Mouse (Mus musculus) midbrain, embryonic 13.5 days (tissue): ENCODE results near the gene Col25a1. TPM values are rescaled to one million over a fixed set of nuclear protein-coding genes. Genes with fewer than 3 reads are reported as not detected.

Experiments
- ATAC-seq: fragments of 200-750 bp; cut with Nextera tagmentation; 2 replicates; pipeline ENCODE4 v1.8.0; 2017; ENCODE audit warnings: mild to moderate bottlenecking, moderate TSS enrichment, moderate library complexity
- H3K27ac ChIP-seq: fragments of 300-500 bp; sonication (generic); 2 replicates; pipeline ENCODE4 v1.5.1; 2015; ENCODE audit warnings: inconsistent platforms, mild to moderate bottlenecking, moderate library complexity
- H3K27me3 ChIP-seq: fragments of 300-500 bp; sonication (generic); 2 replicates; pipeline ENCODE4 v1.6.1; 2015; ENCODE audit warnings: mild to moderate bottlenecking, inconsistent platforms
- H3K36me3 ChIP-seq: fragments of 300-500 bp; sonication (generic); 2 replicates; pipeline ENCODE4 v1.6.1; 2015; ENCODE audit warnings: mild to moderate bottlenecking, inconsistent platforms
- H3K4me1 ChIP-seq: fragments of 300-500 bp; sonication (generic); replicated peaks from 2 replicates; pipeline ENCODE4 v1.6.1; 2015; ENCODE audit warnings: inconsistent platforms
- H3K4me2 ChIP-seq: fragments of 300-500 bp; sonication (generic); replicated peaks from 2 replicates; pipeline ENCODE4 v1.6.1; 2015; ENCODE audit warnings: moderate library complexity, mild to moderate bottlenecking, inconsistent platforms
- H3K4me3 ChIP-seq: fragments of 300-500 bp; sonication (generic); replicated peaks from 2 replicates; pipeline ENCODE4 v1.5.1; 2015; ENCODE audit warnings: mild to moderate bottlenecking, inconsistent platforms
- H3K9ac ChIP-seq: fragments of 300-500 bp; sonication (generic); replicated peaks from 2 replicates; pipeline ENCODE4 v1.6.1; 2015; ENCODE audit warnings: mild to moderate bottlenecking, inconsistent platforms
- H3K9me3 ChIP-seq: fragments of 300-500 bp; sonication (generic); 2 replicates; pipeline ENCODE4 v1.6.1; 2016; ENCODE audit warnings: mild to moderate bottlenecking, inconsistent platforms
- WGBS: fragments of 180-500 bp; shearing (Covaris S2); methylation state at CpG from one replicate; pipeline ENCODE4 v1.1.7; 2015; 5-methylcytosine and 5-hydroxymethylcytosine counted together
- polyA plus RNA-seq: library from polyadenylated mRNA; unstranded; fragments of >200 nt; fragmentation: Nextera tagmentation; extraction: Ambion mirVana; gene quantifications from 2 replicates; pipeline ENCODE4 v1.2.1, GENCODE M21; 2015

The Col25a1 gene
- polyA plus RNA-seq, 1 experiment from 2014 or later: 11.2 TPM

- H3K4me1 ChIP-seq: no peaks in the 10 kb centered on the region; the same call in 1 of the 2 replicates
- H3K27me3 ChIP-seq: no peaks in the 10 kb centered on the region
- H3K9me3 ChIP-seq: no peaks in the 10 kb centered on the region
- H3K9ac ChIP-seq: no peak overlapping the region
- no peaks in the 10 kb centered on the region for H3K36me3 ChIP-seq
- H3K4me2 ChIP-seq: no peak overlapping the region
- 26% methylated on average over 5 of the region's 5 CpGs for WGBS
- H3K27ac ChIP-seq: no peak overlapping the region
- no peak for ATAC-seq
- no peak overlapping the region for H3K4me3 ChIP-seq
Observed at GRCm38 (mm10) chr3:130574652-130575051, 443.4 kb downstream of the Col25a1 start.

DNA sequence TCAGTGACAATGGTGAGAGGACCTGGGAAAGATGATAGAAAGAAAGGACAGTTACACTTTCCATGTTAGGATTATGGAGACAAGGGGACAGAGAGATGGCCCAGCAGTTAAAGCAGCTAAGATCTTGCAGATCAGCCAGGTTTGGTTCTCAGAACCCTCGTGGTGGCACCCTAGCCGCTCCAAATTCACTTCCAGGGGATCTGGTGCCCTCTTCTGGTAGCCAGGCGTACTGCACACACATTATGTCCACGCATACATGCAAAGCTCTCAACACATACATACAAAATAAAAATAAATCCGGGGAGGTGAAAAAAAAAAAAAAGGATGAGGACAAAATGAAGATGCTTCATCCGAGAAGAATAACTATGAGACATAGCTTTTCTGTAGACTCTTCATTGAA is 445.4 kb downstream of the Col25a1 start:
- Histone ChIP-seq H3K9me3 (no peaks in the 10 kb centered on the region), H3K27me3 (no peaks in the 10 kb centered on the region), H3K36me3 (no peaks in the 10 kb centered on the region), H3K4me1 (peaks cover 4% of the 10 kb centered on the region), H3K4me2 (no peak overlapping the region), H3K4me3 (no peak overlapping the region), H3K27ac (no peak overlapping the region), H3K9ac (no peak overlapping the region)
- WGBS: 67% methylated on average over 6 of the region's 6 CpGs
- ATAC-seq: no peak

GRCm38 (mm10) chr3:130579501-130579900 is 448.2 kb downstream of the Col25a1 start:
- Histone ChIP-seq H3K9ac (no peak overlapping the region), H3K36me3 (no peaks in the 10 kb centered on the region), H3K27me3 (no peaks in the 10 kb centered on the region), H3K27ac (no peak overlapping the region), H3K4me2 (no peak overlapping the region), H3K9me3 (no peaks in the 10 kb centered on the region), H3K4me3 (no peak overlapping the region), H3K4me1 (peaks cover 4% of the 10 kb centered on the region)
- ATAC-seq: 0 out of 2 replicates have a peak, but pooled peaks have one; percentile 20
- 71% methylated on average over 17 of the region's 17 CpGs for WGBS

- Histone ChIP-seq H3K27me3 (no peaks in the 10 kb centered on the region), H3K4me2 (no peak overlapping the region), H3K4me3 (no peak overlapping the region), H3K9me3 (no peaks in the 10 kb centered on the region), H3K36me3 (no peaks in the 10 kb centered on the region), H3K27ac (no peak overlapping the region), H3K4me1 (peaks cover 4% of the 10 kb centered on the region), H3K9ac (no peak overlapping the region)
- no peak for ATAC-seq
- 81% methylated on average over 2 of the region's 2 CpGs for WGBS
Observed at GRCm38 (mm10) chr3:130581577-130581976, 450.3 kb downstream of the Col25a1 start.

DNA sequence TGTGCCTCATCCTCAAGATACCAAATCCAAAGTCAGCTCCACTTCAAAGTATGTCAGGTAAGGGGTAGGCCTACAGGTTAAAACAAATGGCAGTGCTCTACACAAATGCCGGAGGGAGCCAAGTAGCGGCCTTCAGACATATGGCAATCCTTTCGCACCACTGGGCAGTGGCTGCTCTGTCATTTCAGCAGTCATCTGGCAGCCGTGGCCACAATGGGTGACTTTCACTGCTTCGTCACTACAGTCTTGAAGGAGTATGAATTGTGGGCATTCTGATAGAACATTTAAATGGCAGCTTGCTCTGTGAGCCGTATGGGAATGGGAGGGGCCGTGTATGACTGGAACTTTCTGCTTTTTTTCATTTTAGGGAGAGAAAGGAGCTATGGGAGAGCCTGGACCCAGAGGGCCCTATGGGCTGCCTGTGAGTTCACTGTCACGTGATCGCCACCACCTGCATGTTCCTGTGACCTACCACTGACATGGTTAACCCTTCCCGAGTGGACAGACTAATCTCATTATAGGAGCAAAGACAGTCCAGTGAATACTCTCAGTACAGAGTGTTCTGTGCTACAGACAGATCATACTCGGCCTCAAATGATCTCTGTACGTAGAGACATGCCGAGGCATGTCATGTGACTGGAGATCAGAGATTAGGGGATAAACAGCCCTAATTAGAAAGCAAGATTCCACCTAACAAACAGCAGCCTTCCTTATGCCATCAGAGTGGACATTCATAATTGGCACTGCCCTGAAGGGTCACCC is 451.8 kb downstream of the Col25a1 start:
- no peak overlapping the region for H3K4me2 ChIP-seq
- no peaks in the 10 kb centered on the region for H3K9me3 ChIP-seq
- WGBS: 84% methylated on average over 13 of the region's 13 CpGs
- H3K4me1 ChIP-seq: peaks cover 4% of the 10 kb centered on the region
- H3K4me3 ChIP-seq: no peak overlapping the region
- no peaks in the 10 kb centered on the region for H3K27me3 ChIP-seq
- no peaks in the 10 kb centered on the region for H3K36me3 ChIP-seq
- H3K9ac ChIP-seq: no peak overlapping the region
- H3K27ac ChIP-seq: no peak overlapping the region
- no peak for ATAC-seq

DNA sequence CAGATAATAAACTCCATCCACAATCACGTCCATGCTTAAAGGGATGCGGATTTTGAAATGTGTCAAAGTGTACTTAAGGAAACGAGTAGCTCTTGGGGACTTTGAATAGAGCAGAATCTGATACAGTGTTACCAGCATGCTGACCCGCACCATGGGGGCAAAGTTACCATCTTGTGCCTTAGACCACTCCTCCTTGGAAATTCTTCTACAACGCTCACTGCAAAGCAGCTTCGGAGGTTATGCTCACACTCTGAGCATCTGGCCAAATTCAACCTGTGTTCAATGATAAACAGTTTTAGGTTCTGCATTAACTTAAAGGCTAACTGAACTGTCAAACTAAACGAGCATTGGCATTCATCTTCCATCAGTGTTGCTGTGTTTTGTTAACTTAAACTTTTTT is 452.7 kb downstream of the Col25a1 start:
- no peak overlapping the region for H3K9ac ChIP-seq
- peaks cover 4% of the 10 kb centered on the region for H3K4me1 ChIP-seq
- no peak overlapping the region for H3K4me2 ChIP-seq
- no peaks in the 10 kb centered on the region for H3K27me3 ChIP-seq
- 88% methylated on average over 7 of the region's 7 CpGs for WGBS
- no peaks in the 10 kb centered on the region for H3K9me3 ChIP-seq
- no peak for ATAC-seq
- no peak overlapping the region for H3K4me3 ChIP-seq
- H3K36me3 ChIP-seq: no peaks in the 10 kb centered on the region
- H3K27ac ChIP-seq: no peak overlapping the region

DNA sequence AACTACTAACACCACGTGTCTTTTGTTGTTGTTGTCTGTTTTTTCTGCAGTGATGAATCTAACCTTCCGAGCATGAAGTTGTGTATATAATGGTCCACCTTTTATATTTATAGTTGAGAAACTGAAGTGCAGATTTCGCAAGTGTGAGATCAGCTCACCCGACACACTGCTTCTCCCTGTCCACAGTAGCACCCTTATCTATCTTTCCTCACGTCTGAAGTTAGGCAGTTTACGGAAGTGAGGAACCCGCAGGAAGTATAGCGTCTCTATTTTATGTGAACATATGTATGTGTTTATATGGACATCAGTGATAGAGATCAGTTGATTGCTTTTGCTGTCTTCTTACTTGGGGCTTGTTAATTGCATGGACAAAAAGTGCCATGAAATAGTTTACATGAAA is 463.7 kb downstream of the Col25a1 start:
- H3K4me3 ChIP-seq: no peak overlapping the region
- no peaks in the 10 kb centered on the region for H3K4me1 ChIP-seq
- WGBS: 93% methylated on average over 8 of the region's 8 CpGs
- no peak overlapping the region for H3K9ac ChIP-seq
- H3K27me3 ChIP-seq: no peaks in the 10 kb centered on the region
- no peaks in the 10 kb centered on the region for H3K36me3 ChIP-seq
- H3K9me3 ChIP-seq: no peaks in the 10 kb centered on the region
- no peak overlapping the region for H3K4me2 ChIP-seq
- no peak overlapping the region for H3K27ac ChIP-seq
- no peak for ATAC-seq

DNA sequence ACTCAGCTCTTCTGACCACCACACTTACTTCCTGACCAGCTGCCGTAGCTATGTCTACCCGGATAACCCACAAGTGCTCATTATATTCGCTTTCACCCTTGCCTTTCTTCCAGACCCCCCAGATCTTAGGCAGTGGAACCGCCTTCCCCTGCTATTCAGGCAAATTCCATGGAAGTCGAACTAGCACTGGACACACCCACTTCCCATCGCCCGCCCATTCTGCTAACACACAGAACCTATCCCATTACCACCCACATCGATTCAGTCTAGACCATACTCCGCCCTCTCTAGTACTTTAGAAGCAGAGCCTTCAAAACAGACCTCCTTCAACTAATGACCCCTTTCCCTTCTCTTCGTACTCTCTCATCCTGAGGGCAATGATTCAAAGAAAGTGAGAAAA is 470.2 kb downstream of the Col25a1 start:
- Histone ChIP-seq H3K4me1 (no peaks in the 10 kb centered on the region), H3K36me3 (no peaks in the 10 kb centered on the region), H3K9ac (no peak overlapping the region), H3K4me2 (no peak overlapping the region), H3K4me3 (no peak overlapping the region), H3K27me3 (no peaks in the 10 kb centered on the region), H3K27ac (no peak overlapping the region), H3K9me3 (no peaks in the 10 kb centered on the region)
- ATAC-seq: no peak
- whole genome bisulfite sequencing: 88% methylated on average over 10 of the region's 10 CpGs

DNA sequence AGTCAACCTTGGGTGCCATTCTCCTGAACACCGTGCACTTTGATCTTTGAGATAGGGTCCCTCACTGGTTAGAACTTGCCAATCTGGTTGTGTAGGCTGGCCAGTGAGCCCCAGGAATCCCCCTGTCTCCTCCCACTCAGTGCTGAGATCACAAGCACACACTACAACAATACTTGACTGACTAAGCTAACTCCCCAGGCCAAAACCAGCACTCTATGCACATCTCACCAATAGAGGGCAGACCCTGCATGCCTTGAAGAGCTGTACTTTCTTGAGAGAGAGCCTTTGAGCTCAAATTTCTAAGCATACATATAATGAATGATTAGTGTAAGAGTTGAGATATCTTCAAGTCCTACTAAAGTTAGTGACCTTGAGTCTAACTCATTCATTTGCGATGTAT is 476.6 kb downstream of the Col25a1 start:
- no peak overlapping the region for H3K4me3 ChIP-seq
- 89% methylated on average over 2 of the region's 2 CpGs for WGBS
- ATAC-seq: no peak

GRCm38 (mm10) chr3:130614444-130614843 is 483.1 kb downstream of the Col25a1 start:
- Histone ChIP-seq H3K4me3 (no peak overlapping the region), H3K4me1 (peaks cover 6% of the 10 kb centered on the region; the same call in 1 of the 2 replicates), H3K27ac (no peak overlapping the region), H3K27me3 (no peaks in the 10 kb centered on the region; the same call in 1 of the 2 replicates), H3K36me3 (no peaks in the 10 kb centered on the region), H3K4me2 (no peak overlapping the region), H3K9me3 (no peaks in the 10 kb centered on the region), H3K9ac (no peak overlapping the region)
- no peak for ATAC-seq
- 90% methylated on average over 9 of the region's 9 CpGs for WGBS

More for the DNA sequence above, 476.6 kb downstream of the Col25a1 start:
- Histone ChIP-seq H3K36me3 (no peaks in the 10 kb centered on the region), H3K9ac (no peak overlapping the region), H3K4me1 (no peaks in the 10 kb centered on the region), H3K27ac (no peak overlapping the region), H3K4me2 (no peak overlapping the region), H3K27me3 (no peaks in the 10 kb centered on the region), H3K9me3 (no peaks in the 10 kb centered on the region)

DNA sequence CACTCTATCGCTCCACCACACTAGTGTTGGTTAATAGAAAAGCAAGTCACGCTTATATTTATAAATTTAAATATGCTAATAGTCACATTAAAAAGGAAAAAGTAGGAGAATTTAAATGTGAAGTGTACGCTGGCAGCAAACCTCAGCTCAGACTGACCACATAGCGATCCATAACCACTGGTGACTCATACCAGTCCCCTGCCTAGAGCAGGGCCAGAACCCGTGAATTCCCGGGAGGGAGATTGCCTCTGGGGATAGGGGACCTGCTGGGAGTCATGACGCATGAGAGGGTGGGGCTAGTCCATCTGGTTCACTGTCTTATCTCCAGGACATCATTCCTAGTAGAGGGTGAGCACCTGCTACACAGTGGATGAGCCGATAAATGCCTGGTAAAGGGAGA is 484.3 kb downstream of the Col25a1 start:
- no peak for ATAC-seq
- H3K27ac ChIP-seq: no peak overlapping the region
- H3K9ac ChIP-seq: no peak overlapping the region
- H3K27me3 ChIP-seq: no peaks in the 10 kb centered on the region; the same call in 1 of the 2 replicates
- no peak overlapping the region for H3K4me2 ChIP-seq
- peaks cover 6% of the 10 kb centered on the region; the same call in 1 of the 2 replicates for H3K4me1 ChIP-seq
- no peaks in the 10 kb centered on the region for H3K9me3 ChIP-seq
- no peaks in the 10 kb centered on the region for H3K36me3 ChIP-seq
- H3K4me3 ChIP-seq: no peak overlapping the region
- 64% methylated on average over 8 of the region's 8 CpGs for WGBS

DNA sequence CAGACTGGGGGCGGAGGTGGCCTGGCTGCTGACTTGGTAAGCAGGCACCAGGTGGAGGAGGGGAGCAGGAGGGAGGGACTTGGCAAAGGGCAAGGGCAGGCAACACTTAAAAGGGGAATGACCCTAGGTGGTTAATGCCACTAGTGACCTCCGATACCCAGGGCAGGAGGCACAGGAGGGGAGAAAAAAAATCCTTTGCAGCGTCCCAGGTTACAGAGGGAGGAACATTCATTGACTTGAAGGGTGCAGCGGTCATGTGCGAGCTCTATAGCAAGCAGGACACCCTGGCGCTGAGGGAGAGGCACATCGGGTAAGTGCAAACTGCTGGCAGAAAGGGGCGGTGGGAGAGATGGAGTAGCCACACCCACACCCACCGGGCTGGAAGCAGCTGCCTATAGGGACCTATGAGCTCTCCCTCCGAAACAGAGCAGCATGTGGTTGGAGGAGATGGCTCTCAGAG is 486.2 kb downstream of the Col25a1 start, which contains the start of gene Etnppl:
Gene Etnppl, plus strand, starts transcription at position 10 of the 460 bp plus-strand sequence.
- Histone ChIP-seq H3K9me3 (no peaks in the 10 kb centered on the region), H3K9ac (no peak within 1 kb of the TSS; the same call in 1 of the 2 replicates), H3K36me3 (no peaks in the 10 kb centered on the region), H3K27me3 (no peaks in the 10 kb centered on the region; the same call in 1 of the 2 replicates), H3K4me1 (peaks cover 6% of the 10 kb centered on the region; the same call in 1 of the 2 replicates), H3K4me3 (peak within 1 kb of the TSS; percentile 7; the same call in 1 of the 2 replicates), H3K4me2 (peak within 1 kb of the TSS; percentile 46), H3K27ac (no peak within 1 kb of the TSS)
- ATAC-seq: 0 out of 2 replicates have a peak, but pooled peaks have one; percentile 34
- 3% methylated on average over 10 of the region's 10 CpGs for WGBS
